Mouse (Mus musculus) kidney, embryonic 14.5 days (tissue): ENCODE measurements at regions not wholly inside any gene's neighbourhood (a gene's known extent, or its start where the extent isn't known, plus 50 kb on each side); places are given as distances from the start of the nearest gene placed in this dataset.

Experiments used
- ATAC-seq: fragments of 200-750 bp; cut with Nextera tagmentation; 2 replicates; pipeline ENCODE4 v1.8.0; 2017; ENCODE audit warnings: moderate number of reproducible peaks, mild to moderate bottlenecking, moderate TSS enrichment, moderate library complexity; ENCODE audit not compliant: low FRiP score, low TSS enrichment
- H3K27ac ChIP-seq: fragments of 300-500 bp; sonication (generic); 2 replicates; pipeline ENCODE4 v1.5.1; 2014; ENCODE audit warnings: low read depth, mild to moderate bottlenecking, low read length, moderate library complexity, mixed read lengths
- H3K27me3 ChIP-seq: fragments of 300-500 bp; sonication (generic); 2 replicates; pipeline ENCODE4 v1.6.1; 2014; ENCODE audit warnings: mild to moderate bottlenecking, low read length; ENCODE audit not compliant: control insufficient read depth, insufficient read depth
- H3K36me3 ChIP-seq: fragments of 300-500 bp; sonication (generic); 2 replicates; pipeline ENCODE4 v1.6.1; 2014; ENCODE audit warnings: low read length, mixed read lengths; ENCODE audit not compliant: control insufficient read depth, insufficient read depth
- H3K4me1 ChIP-seq: fragments of 300-500 bp; sonication (generic); 2 replicates; pipeline ENCODE4 v1.6.1; 2014; ENCODE audit warnings: low read length, mixed read lengths; ENCODE audit not compliant: control insufficient read depth, insufficient read depth
- H3K4me2 ChIP-seq: fragments of 300-500 bp; sonication (generic); replicated peaks from 2 replicates; pipeline ENCODE4 v1.6.1; 2014; ENCODE audit warnings: low read depth, mild to moderate bottlenecking, low read length
- H3K4me3 ChIP-seq: fragments of 300-500 bp; sonication (generic); 2 replicates; pipeline ENCODE4 v1.5.1; 2014; ENCODE audit warnings: mild to moderate bottlenecking, low read length
- H3K9ac ChIP-seq: fragments of 300-500 bp; sonication (generic); 2 replicates; pipeline ENCODE4 v1.6.1; 2014; ENCODE audit warnings: low read depth, mild to moderate bottlenecking, low read length, moderate library complexity
- H3K9me3 ChIP-seq: fragments of 300-500 bp; sonication (generic); 2 replicates; pipeline ENCODE4 v1.6.1; 2016; ENCODE audit warnings: low read length; ENCODE audit not compliant: control insufficient read depth
- WGBS: fragments of 180-500 bp; shearing (Covaris S2); extraction: QIAGEN DNeasy Blood & Tissue Kit; methylation state at CpG from one replicate; pipeline ENCODE4 v1.1.7; 2014; 5-methylcytosine and 5-hydroxymethylcytosine counted together

GRCm38 (mm10) chr6:51300694-51301417 is 131.6 kb upstream of the Nfe2l3 start:
- Histone ChIP-seq H3K4me1 (no peaks in the 10 kb centered on the region), H3K27me3 (no peaks in the 10 kb centered on the region), H3K9ac (no peak overlapping the region), H3K27ac (no peak overlapping the region), H3K4me2 (no peak overlapping the region), H3K36me3 (no peaks in the 10 kb centered on the region), H3K9me3 (no peaks in the 10 kb centered on the region; the same call in 1 of the 2 replicates), H3K4me3 (no peak overlapping the region)
- no peak for ATAC-seq
- WGBS: 77% methylated on average over 11 of the region's 11 CpGs

- Histone ChIP-seq H3K36me3 (no peaks in the 10 kb centered on the region), H3K9me3 (no peaks in the 10 kb centered on the region; the same call in 1 of the 2 replicates), H3K9ac (no peak overlapping the region), H3K27ac (no peak overlapping the region), H3K27me3 (no peaks in the 10 kb centered on the region), H3K4me3 (no peak overlapping the region), H3K4me2 (no peak overlapping the region), H3K4me1 (no peaks in the 10 kb centered on the region)
- 90% methylated on average over 4 of the region's 4 CpGs for WGBS
- ATAC-seq: no peak
Observed at GRCm38 (mm10) chr6:51301831-51302230, 130.6 kb upstream of the Nfe2l3 start.

- Histone ChIP-seq H3K27ac (no peak overlapping the region), H3K27me3 (no peaks in the 10 kb centered on the region), H3K36me3 (no peaks in the 10 kb centered on the region), H3K4me3 (no peak overlapping the region), H3K9ac (no peak overlapping the region), H3K4me1 (no peaks in the 10 kb centered on the region), H3K4me2 (no peak overlapping the region), H3K9me3 (no peaks in the 10 kb centered on the region; the same call in 1 of the 2 replicates)
- no peak for ATAC-seq
- 92% methylated on average over 7 of the region's 7 CpGs for WGBS
Observed at GRCm38 (mm10) chr6:51302240-51302639, 130.2 kb upstream of the Nfe2l3 start.

- H3K9me3 ChIP-seq: no peaks in the 10 kb centered on the region
- no peaks in the 10 kb centered on the region for H3K27me3 ChIP-seq
- no peak for ATAC-seq
- H3K36me3 ChIP-seq: no peaks in the 10 kb centered on the region
- H3K9ac ChIP-seq: no peak overlapping the region
- no peak overlapping the region for H3K27ac ChIP-seq
- peaks cover 16% of the 10 kb centered on the region for H3K4me1 ChIP-seq
- WGBS: 42% methylated on average over 2 of the region's 2 CpGs
- H3K4me3 ChIP-seq: no peak overlapping the region
- H3K4me2 ChIP-seq: no peak overlapping the region
Observed at GRCm38 (mm10) chr6:51318341-51318740, 114.1 kb upstream of the Nfe2l3 start.

GRCm38 (mm10) chr6:51320019-51320418 is 112.5 kb upstream of the Nfe2l3 start:
- ATAC-seq: peak; percentile 54; the same call in 1 of the 2 replicates
- Histone ChIP-seq H3K9ac (no peak overlapping the region), H3K4me2 (no peak overlapping the region), H3K27me3 (no peaks in the 10 kb centered on the region), H3K4me1 (peaks cover 16% of the 10 kb centered on the region), H3K36me3 (no peaks in the 10 kb centered on the region), H3K4me3 (no peak overlapping the region), H3K27ac (0 out of 2 replicates have a peak overlapping the region, but pooled peaks have one; percentile 55), H3K9me3 (no peaks in the 10 kb centered on the region)
- 44% methylated on average over 1 of the region's 1 CpGs for WGBS

GRCm38 (mm10) chr6:51320676-51321419 is 111.6 kb upstream of the Nfe2l3 start:
- peaks cover 16% of the 10 kb centered on the region for H3K4me1 ChIP-seq
- no peaks in the 10 kb centered on the region for H3K27me3 ChIP-seq
- H3K4me3 ChIP-seq: no peak overlapping the region
- peak overlapping the region; percentile 55; the same call in 1 of the 2 replicates for H3K27ac ChIP-seq
- H3K36me3 ChIP-seq: no peaks in the 10 kb centered on the region
- no peak overlapping the region for H3K4me2 ChIP-seq
- no peak overlapping the region for H3K9ac ChIP-seq
- 25% methylated on average over 8 of the region's 8 CpGs for WGBS
- H3K9me3 ChIP-seq: no peaks in the 10 kb centered on the region
- peak; percentile 75 for ATAC-seq

- H3K4me2 ChIP-seq: no peak overlapping the region
- peaks cover 1% of the 10 kb centered on the region; the same call in 1 of the 2 replicates for H3K4me1 ChIP-seq
- WGBS: 91% methylated on average over 2 of the region's 2 CpGs
- H3K27ac ChIP-seq: no peak overlapping the region
- ATAC-seq: no peak
- no peak overlapping the region for H3K4me3 ChIP-seq
- H3K27me3 ChIP-seq: no peaks in the 10 kb centered on the region
- H3K36me3 ChIP-seq: no peaks in the 10 kb centered on the region
- H3K9me3 ChIP-seq: no peaks in the 10 kb centered on the region
- H3K9ac ChIP-seq: no peak overlapping the region
Observed at GRCm38 (mm10) chr6:51326103-51326829, 106.2 kb upstream of the Nfe2l3 start.

- no peak overlapping the region for H3K27ac ChIP-seq
- WGBS: 89% methylated on average over 13 of the region's 13 CpGs
- H3K4me3 ChIP-seq: no peak overlapping the region
- ATAC-seq: no peak
- no peaks in the 10 kb centered on the region for H3K27me3 ChIP-seq
- no peak overlapping the region for H3K4me2 ChIP-seq
- H3K4me1 ChIP-seq: peaks cover 26% of the 10 kb centered on the region
- H3K9me3 ChIP-seq: no peaks in the 10 kb centered on the region
- no peak overlapping the region for H3K9ac ChIP-seq
- no peaks in the 10 kb centered on the region for H3K36me3 ChIP-seq
Observed at GRCm38 (mm10) chr6:51329070-51329995, 103.1 kb upstream of the Nfe2l3 start.
